Mouse (Mus musculus): ENCODE measurements around the gene Rbm12.

The Rbm12 gene

GRCm38 (mm10) chr2:156079183-156079560 is 32.6 kb downstream of the Rbm12 start:
- no peak for DNase-seq

GRCm38 (mm10) chr2:156078421-156079182 is 33.2 kb downstream of the Rbm12 start:
- DNase-seq = no peak

- DNase-seq = no peak
These were observed 34.3 kb downstream of the Rbm12 start for GRCm38 (mm10) chr2:156077461-156077860.

GRCm38 (mm10) chr2:156073725-156074124 is 38.1 kb downstream of the Rbm12 start:
- DNase-seq = no peak

- DNase-seq = no peak
These were observed 40.5 kb downstream of the Rbm12 start for GRCm38 (mm10) chr2:156071236-156071635.

GRCm38 (mm10) chr2:156067916-156068315 is 43.9 kb downstream of the Rbm12 start:
- peak; percentile 68 to 75 for DNase-seq

- no peak for DNase-seq
These were observed 45.7 kb downstream of the Rbm12 start for GRCm38 (mm10) chr2:156066126-156066525.

- peak; percentile 58 to 77 for DNase-seq
These were observed 46.4 kb downstream of the Rbm12 start, which contains the start of gene Spag4 for GRCm38 (mm10) chr2:156065099-156066041. Spag4 (plus strand) TSS chr2:156065175.

GRCm38 (mm10) chr2:156052816-156053215 is 59.0 kb downstream of the Rbm12 start, which contains the start of gene Fer1l4:
Fer1l4 (minus strand) TSS chr2:156052947.
- no peak for DNase-seq

- DNase-seq = no peak
These were observed 63.8 kb downstream of the Rbm12 start for GRCm38 (mm10) chr2:156047929-156048328.

GRCm38 (mm10) chr2:156042903-156043302 is 68.9 kb downstream of the Rbm12 start:
- no peak for DNase-seq
